ENCODE assay signal across 25 mouse cellular contexts in the genomic region with DNA sequence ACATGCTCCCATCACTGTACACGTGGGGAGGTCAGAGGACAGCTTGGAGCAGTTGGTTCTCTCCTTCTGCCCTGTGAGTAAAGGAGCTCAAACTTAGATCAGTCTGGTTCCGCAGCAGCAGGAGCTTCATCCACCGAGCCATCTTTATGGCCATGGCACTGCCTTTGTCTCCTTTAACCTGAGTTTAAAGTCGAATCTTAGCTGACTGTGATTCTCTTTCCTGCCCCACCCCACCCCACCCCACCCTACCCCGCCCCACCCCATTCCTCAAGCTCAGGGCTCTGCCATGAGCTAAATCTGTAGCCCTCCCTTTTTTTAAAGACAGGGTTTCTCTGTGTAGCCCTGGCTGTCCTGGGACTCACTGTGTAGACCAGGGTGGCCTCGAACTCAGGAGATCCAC. TPM values are rescaled to one million over a fixed set of nuclear protein-coding genes. Genes with fewer than 3 reads are reported as not detected.
"Had no signal": no experiment of that assay in that cellular context is flagged by ENCODE, and none has a peak within 500 bp of the region (broad histone marks: within the 10 kb centered on the region; RNA-seq: fewer than 3 reads in every experiment).

No protein-coding gene starts in this region.

- H3K27me3 ChIP-seq: liver, embryonic 13.5 days; midbrain, embryonic 12.5 days; stomach, embryonic 15.5 days had no signal

- H3K4me2 ChIP-seq: liver, embryonic 13.5 days; midbrain, embryonic 12.5 days; stomach, embryonic 15.5 days had no signal

- ATAC-seq: midbrain, embryonic 16.5 days had no signal

- DNase-seq: kidney, adult 11 months; kidney, adult 9 months; kidney, postnatal 14 days; kidney, postnatal 4 days; layer of hippocampus, adult 9-11 months; liver, embryonic 13.5 days; lung, adult 2 months; lung, postnatal 14 days; lung, postnatal 4 days; right cerebral cortex, adult 18-20 months; right cerebral cortex, postnatal 14 days; right cerebral cortex, postnatal 4 days; spleen, adult 18-20 months; thymus, adult 18-20 months; thymus, postnatal 4 days had no signal

- H3K4me3 ChIP-seq: layer of hippocampus, adult 2 months; liver, embryonic 13.5 days; midbrain, embryonic 12.5 days; stomach, embryonic 15.5 days had no signal

- H3K9me3 ChIP-seq: liver, embryonic 13.5 days; midbrain, embryonic 12.5 days; stomach, embryonic 15.5 days had no signal

- H3K36me3 ChIP-seq: stomach, embryonic 15.5 days had no signal

- H3K27ac ChIP-seq: layer of hippocampus, adult 2 months; midbrain, embryonic 12.5 days; stomach, embryonic 15.5 days had no signal

- H3K9ac ChIP-seq: liver, embryonic 13.5 days; midbrain, embryonic 12.5 days; stomach, embryonic 15.5 days had no signal

RNA-seq across cellular contexts. Expression of a gene that starts 48.4 kb away (rescaled TPM):
- total RNA-seq: layer of hippocampus, adult 2 months; layer of hippocampus, postnatal 25 days; left cerebral cortex, adult 18-20 months; left cerebral cortex, postnatal 25 days; liver, adult 2 months; megakaryocyte progenitor cell, adult 5-6 weeks; monocyte, adult 5-6 weeks had no signal
- polyA plus RNA-seq: lung, adult 2 months had no signal
